Mouse (Mus musculus) C2C12 (cell line): ENCODE measurements around the gene Prkaa1. TPM values are rescaled to one million over a fixed set of nuclear protein-coding genes. Genes with fewer than 3 reads are reported as not detected.

Experiments
- H3K27me3 ChIP-seq: one replicate; pipeline ENCODE4 v1.6.1; 2011; ENCODE audit not compliant: control insufficient read depth, insufficient read depth, insufficient read length
- H3K36me3 ChIP-seq: one replicate; pipeline ENCODE4 v1.6.1; 2011; ENCODE audit not compliant: control insufficient read depth, insufficient read depth
- H3K4me3 ChIP-seq: one replicate; pipeline ENCODE4 v1.5.1; 2011; ENCODE audit warnings: mild to moderate bottlenecking, control low read depth; ENCODE audit not compliant: poor library complexity, insufficient read depth, severe bottlenecking
- H3K79me2 ChIP-seq: one replicate; pipeline ENCODE4 v1.6.1; 2011; ENCODE audit not compliant: control insufficient read depth, insufficient read depth
- H3K79me3 ChIP-seq: one replicate; pipeline ENCODE4 v1.6.1; 2011; ENCODE audit warnings: low read depth, control low read depth
- H3ac ChIP-seq: one replicate; pipeline ENCODE3; 2011; ENCODE audit warnings: low read depth; ENCODE audit not compliant: control insufficient read depth, insufficient read length
- CEBPB ChIP-seq: IDR thresholded peaks from one replicate; pipeline ENCODE4 v1.6.1; 2011; ENCODE audit warnings: low read depth, mild to moderate bottlenecking, control low read depth, moderate library complexity
- CTCF ChIP-seq: IDR thresholded peaks from one replicate; pipeline ENCODE4 v1.5.1; 2011; ENCODE audit not compliant: control insufficient read depth, insufficient read depth, insufficient read length
- FOSL1 ChIP-seq: IDR thresholded peaks from one replicate; pipeline ENCODE4 v1.8.0; 2011; ENCODE audit warnings: mild to moderate bottlenecking, low read length; ENCODE audit not compliant: poor library complexity, insufficient read depth, severe bottlenecking
- MAX ChIP-seq: IDR thresholded peaks from one replicate; pipeline ENCODE4 v1.6.1; 2011; ENCODE audit warnings: mild to moderate bottlenecking, control low read depth
- MYOD1 ChIP-seq: IDR thresholded peaks from one replicate; pipeline ENCODE4 v1.6.1; 2011; ENCODE audit warnings: low read depth; ENCODE audit not compliant: control insufficient read depth, insufficient read length
- MYOG ChIP-seq: IDR thresholded peaks from one replicate; pipeline ENCODE4 v1.6.1; 2011; ENCODE audit not compliant: control insufficient read depth, insufficient read length; ENCODE audit errors: extremely low read depth
- USF1 ChIP-seq: IDR thresholded peaks from one replicate; pipeline ENCODE4 v1.6.1; 2011; ENCODE audit warnings: low read depth, mild to moderate bottlenecking, control low read depth, moderate library complexity
- polyA plus RNA-seq: library from polyadenylated mRNA; unstranded; fragments of >200 nt; fragmentation: generic; extraction: Trizol; gene quantifications from one replicate; pipeline ENCODE4 v1.2.1, GENCODE M21; 2012; ENCODE audit warnings: missing spikeins

Gene Prkaa1
- polyA plus RNA-seq, 1 experiment, result 21.3 TPM

GRCm38 (mm10) chr15:5116270-5117030 lies 27.2 kb upstream of the Prkaa1 start, which contains the start of gene Rpl37:
Gene Rpl37, plus strand, starts transcription at chr15:5116645.
- peaks cover 47% of the 10 kb centered on the region for H3K36me3 ChIP-seq
- H3K4me3 ChIP-seq, result peak within 1 kb of the TSS; percentile 93
- H3K27me3 ChIP-seq, result no peaks in the 10 kb centered on the region
- TF ChIP-seq CTCF (peak; percentile 92), MAX (peak; percentile 92), MYOD1 (no peak)
- peaks cover 66% of the 10 kb centered on the region for H3K79me2 ChIP-seq
- H3ac ChIP-seq, result peak within 1 kb of the TSS; percentile 96
- H3K79me3 ChIP-seq, result peaks cover 40% of the 10 kb centered on the region

- no peak for TF ChIP-seq MYOG
- TF ChIP-seq FOSL1, result no peak
- Histone ChIP-seq H3K79me3 (peaks cover 40% of the 10 kb centered on the region), H3K79me2 (peaks cover 73% of the 10 kb centered on the region), H3K36me3 (peaks cover 54% of the 10 kb centered on the region), H3ac (peak overlapping the region; percentile 94), H3K27me3 (no peaks in the 10 kb centered on the region), H3K4me3 (peak overlapping the region; percentile 93)
These were observed 26.5 kb upstream of the Prkaa1 start for GRCm38 (mm10) chr15:5117031-5117601.

- no peak overlapping the region for H3ac ChIP-seq
- H3K36me3 ChIP-seq, result peaks cover 69% of the 10 kb centered on the region
- no peaks in the 10 kb centered on the region for H3K27me3 ChIP-seq
- H3K4me3 ChIP-seq, result peak overlapping the region; percentile 93
- H3K79me3 ChIP-seq, result peaks cover 40% of the 10 kb centered on the region
- TF ChIP-seq MAX, result no peak
- TF ChIP-seq FOSL1, result no peak
- TF ChIP-seq USF1, result no peak
- TF ChIP-seq CTCF, result no peak
- no peak for TF ChIP-seq MYOD1
- no peak for TF ChIP-seq MYOG
- TF ChIP-seq CEBPB, result no peak
- H3K79me2 ChIP-seq, result peaks cover 73% of the 10 kb centered on the region
These were observed 25.0 kb upstream of the Prkaa1 start for GRCm38 (mm10) chr15:5118626-5119025.

- peaks cover 75% of the 10 kb centered on the region for H3K36me3 ChIP-seq
- no peak for TF ChIP-seq MYOG
- TF ChIP-seq MAX, result no peak
- no peak for TF ChIP-seq MYOD1
- no peak for TF ChIP-seq CTCF
- no peak for TF ChIP-seq USF1
- TF ChIP-seq FOSL1, result no peak
- TF ChIP-seq CEBPB, result no peak
- no peak overlapping the region for H3K4me3 ChIP-seq
These were observed 24.5 kb upstream of the Prkaa1 start for GRCm38 (mm10) chr15:5119192-5119591.

GRCm38 (mm10) chr15:5119707-5120106 lies 24.0 kb upstream of the Prkaa1 start:
- TF ChIP-seq MYOG (no peak), MAX (no peak), FOSL1 (no peak), USF1 (no peak), CEBPB (no peak), MYOD1 (no peak), CTCF (no peak)
- no peaks in the 10 kb centered on the region for H3K27me3 ChIP-seq
- H3ac ChIP-seq, result no peak overlapping the region
- H3K36me3 ChIP-seq, result peaks cover 80% of the 10 kb centered on the region
- H3K79me2 ChIP-seq, result peaks cover 70% of the 10 kb centered on the region
- H3K4me3 ChIP-seq, result no peak overlapping the region
- peaks cover 40% of the 10 kb centered on the region for H3K79me3 ChIP-seq

More at GRCm38 (mm10) chr15:5119192-5119591, 24.5 kb upstream of the Prkaa1 start:
- Histone ChIP-seq H3K27me3 (no peaks in the 10 kb centered on the region), H3K79me3 (peaks cover 40% of the 10 kb centered on the region), H3ac (no peak overlapping the region), H3K79me2 (peaks cover 73% of the 10 kb centered on the region)
